Comparison of ENCODE assay signal across 10 mouse cellular contexts in the genomic region with DNA sequence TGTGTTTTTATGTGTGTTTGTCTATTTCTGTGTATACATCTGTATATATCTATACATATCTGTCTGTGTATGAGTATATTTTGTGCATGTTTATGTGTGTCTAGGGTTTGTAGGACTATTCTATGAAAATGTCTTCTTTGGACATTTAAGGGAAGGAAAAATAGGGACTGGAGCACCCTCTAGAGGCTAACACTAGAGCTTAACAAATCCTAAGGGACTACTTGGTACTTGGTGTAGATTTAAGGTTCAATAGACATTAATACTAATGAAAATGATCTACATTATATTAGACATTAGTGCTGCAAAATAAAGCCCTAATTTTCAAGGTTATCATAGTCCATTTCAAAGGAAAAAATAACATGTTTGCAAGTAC. TPM values are rescaled to one million over a fixed set of nuclear protein-coding genes. Genes with fewer than 3 reads are reported as not detected.
DNase-seq lines count a peak whose midpoint lies in the region; TF ChIP-seq lines count a peak whose summit lies in the region.
"Had no signal": no experiment of that assay in that cellular context is flagged by ENCODE, and none has a peak within 500 bp of the region (broad histone marks: within the 10 kb centered on the region; RNA-seq: fewer than 3 reads in every experiment).

No protein-coding gene starts in this region.

- no peaks in the 10 kb centered on the region for H3K79me2 ChIP-seq in CH12.LX (replicated peaks; ENCODE audit: control insufficient read depth, extremely low read depth, insufficient read depth, poor library complexity, severe bottlenecking)

- no peak overlapping the region for H3K9ac ChIP-seq in CH12.LX (ENCODE audit: insufficient read depth, low read depth)
- H3K9ac ChIP-seq: heart, embryonic 13.5 days had no signal

- in situ Hi-C loops in CH12.LX (cut with MboI; ENCODE audit: low pct_ligation_motif_present, low pct_unique_long_range_greater_than_20kb, low sequenced_read_pairs), result no loop called here

- TF ChIP-seq CTCF in CH12.LX (conservative IDR thresholded peaks at IDR 0.05 in 1 of 2, IDR thresholded peaks at IDR 0.05 in 1 of 2; ENCODE audit: low read depth in 2 of 2, low read length in 2 of 2), result peak in 1 of 2 experiments; percentile 74; a peak in 2 of 4 replicates

- no peak overlapping the region for H3K4me2 ChIP-seq in CH12.LX (ENCODE audit: insufficient read depth, low read depth, poor library complexity, severe bottlenecking)
- H3K4me2 ChIP-seq: heart, embryonic 13.5 days had no signal

- no peaks in the 10 kb centered on the region for H3K27me3 ChIP-seq in CH12.LX (replicated peaks)
- H3K27me3 ChIP-seq: heart, embryonic 13.5 days had no signal

- peak; percentile 87 for TF ChIP-seq RAD21 in CH12.LX (IDR thresholded peaks at IDR 0.05; ENCODE audit: low read depth, low read length)

- no peak overlapping the region for H3K27ac ChIP-seq in CH12.LX (ENCODE audit: insufficient read depth, low read depth)
- H3K27ac ChIP-seq: heart, embryonic 13.5 days; macrophage had no signal

- intact Hi-C loops in heart, postnatal 10 days (cut with DNase I), result loop anchor here (2.0 to 5.0 kb wide), 2 partner anchors 551 to 1343 kb away; no protein-coding TSS in a partner anchor
- intact Hi-C loops in heart, postnatal 25 days (cut with DNase I), result loop anchor here (10.0 kb wide), 1 partner anchor 1341 kb away; no protein-coding TSS in a partner anchor

- no peaks in the 10 kb centered on the region for H3K36me3 ChIP-seq in CH12.LX (replicated peaks in 1 of 2; ENCODE audit: control insufficient read depth in 1 of 2, insufficient read depth in 1 of 2, low read length in 1 of 2)
- H3K36me3 ChIP-seq: heart, embryonic 13.5 days had no signal

- dilution Hi-C loops in CH12.LX (cut with MboI; ENCODE audit: extremely low pct_ligation_motif_present, extremely low pct_unique_long_range_greater_than_20kb, low sequenced_read_pairs), result no loop called here

- TF ChIP-seq POLR2A in CH12.LX (IDR thresholded peaks at IDR 0.05; ENCODE audit: low read depth, low read length), result no peak

- TF ChIP-seq EP300 in CH12.LX (IDR thresholded peaks at IDR 0.05; ENCODE audit: low read length), result no peak

- no peaks in the 10 kb centered on the region for H3K9me3 ChIP-seq in CH12.LX (replicated peaks; ENCODE audit: low read length)
- H3K9me3 ChIP-seq: heart, embryonic 13.5 days had no signal

- H3K4me3 ChIP-seq in CH12.LX (replicated peaks in 1 of 3; ENCODE audit: low read depth in 2 of 3, low read length in 2 of 3, poor library complexity in 1 of 3), result no peak overlapping the region
- H3K4me3 ChIP-seq: heart, embryonic 13.5 days had no signal

- DNase-seq in heart, postnatal 10 days, result peak; percentile 5 to 36
- DNase-seq in heart, postnatal 25 days (ENCODE audit: low spot score), result no peak
- peak; percentile 31 for DNase-seq in CH12.LX (ENCODE audit: extremely low read depth)
- DNase-seq in c-Kit-positive CD71-positive TER-119-positive erythroid progenitor cells, embryonic 14.5 days (ENCODE audit: low spot score), result peak; percentile 4
- peak; percentile 10 for DNase-seq in lung, postnatal 14 days
- no peak for DNase-seq in adrenal gland, adult 18-20 months (ENCODE audit: low spot score in 2 of 2)
- no peak for DNase-seq in spleen, adult 12 weeks (ENCODE audit: low spot score)
- no peak for DNase-seq in adrenal gland, postnatal 36 days

- H3K4me1 ChIP-seq in CH12.LX (ENCODE audit: control insufficient read depth in 1 of 2, insufficient read depth in 2 of 2), result no peaks in the 10 kb centered on the region
- H3K4me1 ChIP-seq: heart, embryonic 13.5 days had no signal

TF ChIP-seq in CH12.LX, 34 proteins besides CTCF, POLR2A, EP300 and RAD21:
- no peak for TF ChIP-seq MAZ (IDR thresholded peaks at IDR 0.05; ENCODE audit: low read depth, low read length)
- peak; percentile 60 for TF ChIP-seq SMC3 (IDR thresholded peaks at IDR 0.05; ENCODE audit: low read depth, low read length)

RNA-seq across cellular contexts. Expression of gene Rpe, which starts 44.9 kb away (rescaled TPM):
- 10 to 100 TPM; 18.1 to 21.0 TPM for total RNA-seq in heart, postnatal 10 days (2021)
- total RNA-seq in heart, postnatal 25 days (2021), result 10 to 100 TPM; 12.2 to 13.8 TPM
- total RNA-seq in CH12.LX (2012; rRNA removed) (40.0 and 50.0 TPM in 2 replicates), CH12.LX (2014; rRNA removed) (67.5 and 82.1 TPM in 2 replicates)
- polyA plus RNA-seq in CH12.LX (2012; ENCODE audit: insufficient read length, low read depth), result 48.6 and 62.4 TPM in 2 replicates
- total RNA-seq in adrenal gland, adult 18-20 months (2021), result 10 to 100 TPM; 62.8 to 76.9 TPM
- 10 to 100 TPM; 66.5 to 82.7 TPM for total RNA-seq in adrenal gland, postnatal 36 days (2021)

Comparison
In these comparisons a context has a peak if more than half of its experiments do, and no peak if none do; other contexts are left out.
1. DNase-seq: peak in heart, postnatal 10 days (2 of 2), CH12.LX (single experiment), c-Kit-positive CD71-positive TER-119-positive erythroid progenitor cells, embryonic 14.5 days (single experiment) and lung, postnatal 14 days (single experiment); none in heart, postnatal 25 days (single experiment), adrenal gland, adult 18-20 months (0 of 2), spleen, adult 12 weeks (single experiment) and adrenal gland, postnatal 36 days (0 of 2).